In the genomic region with DNA sequence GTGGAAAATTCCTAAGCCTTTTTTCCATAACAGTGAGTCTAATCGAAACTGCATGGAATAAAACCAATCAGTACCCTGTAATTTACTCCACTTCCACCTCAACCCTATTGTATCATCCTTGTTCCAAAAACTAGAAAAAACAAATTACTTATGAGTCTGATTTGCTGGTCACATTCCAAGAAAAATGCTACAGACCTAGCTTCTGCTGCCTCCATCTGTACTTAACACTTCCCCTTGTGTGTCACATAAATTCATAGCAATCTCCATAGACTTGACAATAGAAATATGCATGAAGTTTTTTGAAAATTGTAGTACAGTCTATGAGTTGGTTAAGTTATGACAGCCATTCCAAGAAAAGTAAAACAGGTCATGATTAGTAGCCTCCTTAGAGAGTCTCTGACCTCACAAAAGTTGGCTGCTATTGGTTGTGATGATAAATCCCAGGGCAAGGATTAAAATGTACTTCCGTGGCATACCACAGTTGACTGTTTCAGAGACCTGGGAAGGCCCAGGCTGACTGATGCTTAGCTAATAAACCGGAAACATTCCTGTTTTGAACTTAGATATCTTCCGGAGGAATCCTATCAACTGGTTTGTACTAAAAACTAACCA, we compare ENCODE assay signal across 31 mouse cellular contexts.
A peak's percentile ranks its signal among the peaks of the same experiment; 100 is the strongest.
DNase-seq lines count a peak whose midpoint lies in the region; ATAC-seq and TF ChIP-seq lines count a peak whose summit lies in the region.
"Had no signal": no experiment of that assay in that cellular context is flagged by ENCODE, and none has a peak within 500 bp of the region (broad histone marks: within the 10 kb centered on the region; RNA-seq: fewer than 3 reads in every experiment).

No protein-coding gene starts in this region.

- no peak overlapping the region for H3K9ac ChIP-seq in forebrain, embryonic 14.5 days (ENCODE audit: low read length)
- H3K9ac ChIP-seq in forebrain, embryonic 11.5 days (ENCODE audit: low read length): no peak overlapping the region
- H3K9ac ChIP-seq: embryonic facial prominence, embryonic 15.5 days; heart, embryonic 13.5 days; intestine, embryonic 15.5 days; limb, embryonic 15.5 days; liver, embryonic 15.5 days; lung, embryonic 14.5 days; midbrain, embryonic 15.5 days; stomach, embryonic 15.5 days had no signal

- ATAC-seq in forebrain, embryonic 14.5 days: no peak
- no peak for ATAC-seq in forebrain, embryonic 11.5 days (replicated peaks; ENCODE audit: low FRiP score)
- ATAC-seq: hindbrain, embryonic 16.5 days; intestine, embryonic 15.5 days; midbrain, embryonic 15.5 days; Patski had no signal

- no peak overlapping the region for H3K4me2 ChIP-seq in forebrain, embryonic 14.5 days (ENCODE audit: low read length)
- no peak overlapping the region for H3K4me2 ChIP-seq in forebrain, embryonic 11.5 days (ENCODE audit: low read depth, low read length, severe bottlenecking)
- H3K4me2 ChIP-seq: embryonic facial prominence, embryonic 15.5 days; heart, embryonic 13.5 days; intestine, embryonic 15.5 days; limb, embryonic 15.5 days; liver, embryonic 15.5 days; lung, embryonic 14.5 days; midbrain, embryonic 15.5 days; stomach, embryonic 15.5 days had no signal

- peak; percentile 57 for DNase-seq in forebrain, embryonic 14.5 days (ENCODE audit: low spot score)
- no peak for DNase-seq in forebrain, embryonic 11.5 days (ENCODE audit: low spot score)
- peak in 1 of 2 experiments; percentile 42 for DNase-seq in layer of hippocampus, adult 2 months (ENCODE audit: low spot score in 2 of 2)
- DNase-seq in layer of hippocampus, adult 11-12 months (ENCODE audit: low spot score): no peak
- peak; percentile 55 for DNase-seq in brain, embryonic 14.5 days (ENCODE audit: low read depth)
- DNase-seq in kidney, postnatal 14 days: no peak
- DNase-seq in lung, postnatal 10 days: no peak
- DNase-seq: adrenal gland, postnatal 25 days; cerebellum, adult 8-10 months; cerebellum, postnatal 25 days; gastrocnemius, adult 2 months; gastrocnemius, postnatal 36 days; heart, postnatal 10 days; kidney, adult 2 months; kidney, postnatal 4 days; lung, embryonic 14.5 days; right cerebral cortex, postnatal 25 days had no signal

- H3K36me3 ChIP-seq in forebrain, embryonic 14.5 days (ENCODE audit: control insufficient read depth, insufficient read depth, low read length): no peaks in the 10 kb centered on the region
- no peaks in the 10 kb centered on the region for H3K36me3 ChIP-seq in forebrain, embryonic 11.5 days (ENCODE audit: control insufficient read depth, insufficient read depth, low read length)
- H3K36me3 ChIP-seq: embryonic facial prominence, embryonic 10.5 days; embryonic facial prominence, embryonic 15.5 days; G1E; heart, embryonic 13.5 days; hindbrain, embryonic 10.5 days; intestine, embryonic 15.5 days; limb, embryonic 15.5 days; liver, embryonic 15.5 days; midbrain, embryonic 10.5 days; midbrain, embryonic 15.5 days; stomach, embryonic 15.5 days had no signal

- no peaks in the 10 kb centered on the region for H3K4me1 ChIP-seq in forebrain, embryonic 14.5 days (ENCODE audit: control insufficient read depth, insufficient read depth, low read length)
- H3K4me1 ChIP-seq in forebrain, embryonic 11.5 days (replicated peaks; ENCODE audit: control insufficient read depth, insufficient read depth, low read length): no peaks in the 10 kb centered on the region
- H3K4me1 ChIP-seq: hindbrain, embryonic 10.5 days; liver, embryonic 15.5 days; midbrain, embryonic 10.5 days; midbrain, embryonic 15.5 days had no signal

- no peak for TF ChIP-seq POLR2A in brain, embryonic 14.5 days (IDR thresholded peaks at IDR 0.05; ENCODE audit: borderline replicate concordance, extremely low read depth, insufficient read depth, insufficient read length, poor library complexity, severe bottlenecking)

- no peak overlapping the region for H3K27ac ChIP-seq in forebrain, embryonic 14.5 days (ENCODE audit: low read depth, low read length)
- H3K27ac ChIP-seq in forebrain, embryonic 11.5 days (ENCODE audit: low read depth, low read length): no peak overlapping the region
- peak overlapping the region; percentile 21; the same call in 1 of the 2 replicates for H3K27ac ChIP-seq in layer of hippocampus, adult 2 months
- H3K27ac ChIP-seq: embryonic facial prominence, embryonic 10.5 days; embryonic facial prominence, embryonic 15.5 days; heart, embryonic 13.5 days; hindbrain, embryonic 10.5 days; intestine, embryonic 15.5 days; left cerebral cortex, adult 2 months; limb, embryonic 15.5 days; liver, embryonic 15.5 days; midbrain, embryonic 10.5 days; midbrain, embryonic 15.5 days; stomach, embryonic 15.5 days had no signal

- WGBS in forebrain, embryonic 14.5 days: 84% methylated on average over 4 of the region's 4 CpGs
- WGBS in forebrain, embryonic 11.5 days: 83% methylated on average over 4 of the region's 4 CpGs

- H3K4me3 ChIP-seq in forebrain, embryonic 14.5 days (ENCODE audit: low read depth, low read length): no peak overlapping the region
- H3K4me3 ChIP-seq in forebrain, embryonic 11.5 days (ENCODE audit: low read depth, low read length): no peak overlapping the region
- no peak overlapping the region for H3K4me3 ChIP-seq in layer of hippocampus, adult 2 months
- H3K4me3 ChIP-seq: embryonic facial prominence, embryonic 10.5 days; embryonic facial prominence, embryonic 15.5 days; gastrocnemius, adult 2 months; heart, embryonic 13.5 days; hindbrain, embryonic 10.5 days; intestine, embryonic 15.5 days; left cerebral cortex, adult 2 months; limb, embryonic 15.5 days; liver, embryonic 15.5 days; midbrain, embryonic 10.5 days; midbrain, embryonic 15.5 days; stomach, embryonic 15.5 days had no signal

- no peaks in the 10 kb centered on the region for H3K9me3 ChIP-seq in forebrain, embryonic 14.5 days (replicated peaks; ENCODE audit: control insufficient read depth, low read length)
- no peaks in the 10 kb centered on the region for H3K9me3 ChIP-seq in forebrain, embryonic 11.5 days (ENCODE audit: control insufficient read depth, low read length)
- H3K9me3 ChIP-seq: embryonic facial prominence, embryonic 10.5 days; embryonic facial prominence, embryonic 15.5 days; G1E; heart, embryonic 13.5 days; hindbrain, embryonic 10.5 days; intestine, embryonic 15.5 days; limb, embryonic 15.5 days; liver, embryonic 15.5 days; midbrain, embryonic 10.5 days; midbrain, embryonic 15.5 days; stomach, embryonic 15.5 days had no signal

- TF ChIP-seq CTCF in layer of hippocampus, adult 2 months (conservative IDR thresholded peaks at IDR 0.05): no peak
- TF ChIP-seq CTCF in brain, embryonic 14.5 days (IDR thresholded peaks at IDR 0.05; ENCODE audit: borderline replicate concordance, extremely low read depth, insufficient read depth, insufficient read length): no peak

- H3K27me3 ChIP-seq in forebrain, embryonic 14.5 days (replicated peaks; ENCODE audit: control insufficient read depth, insufficient read depth, low read length): no peaks in the 10 kb centered on the region
- H3K27me3 ChIP-seq in forebrain, embryonic 11.5 days (ENCODE audit: control insufficient read depth, insufficient read depth, low read length): no peaks in the 10 kb centered on the region
- H3K27me3 ChIP-seq: embryonic facial prominence, embryonic 15.5 days; heart, embryonic 13.5 days; intestine, embryonic 15.5 days; limb, embryonic 15.5 days; liver, embryonic 15.5 days; midbrain, embryonic 15.5 days; Patski; stomach, embryonic 15.5 days had no signal

Comparison
In these comparisons a context has a peak if more than half of its experiments do, and no peak if none do; other contexts are left out.
1. DNase-seq: peak in forebrain, embryonic 14.5 days (single experiment) and brain, embryonic 14.5 days (single experiment); none in forebrain, embryonic 11.5 days (single experiment), layer of hippocampus, adult 11-12 months (single experiment), kidney, postnatal 14 days (single experiment) and lung, postnatal 10 days (single experiment).